Comparison of ENCODE assay signal across 15 mouse cellular contexts in genomic region chr10:62421127-62421526, GRCm38 (mm10). TPM values are rescaled to one million over a fixed set of nuclear protein-coding genes. Genes with fewer than 3 reads are reported as not detected.
DNase-seq lines count a peak whose midpoint lies in the region; ATAC-seq lines count a peak whose summit lies in the region.
"Had no signal": no experiment of that assay in that cellular context is flagged by ENCODE, and none has a peak within 500 bp of the region (broad histone marks: within the 10 kb centered on the region; RNA-seq: fewer than 3 reads in every experiment).

No protein-coding gene starts in this region.

- H3K4me1 ChIP-seq in heart, embryonic 16.5 days (ENCODE audit: control insufficient read depth, insufficient read depth, low read length) = peaks cover 11% of the 10 kb centered on the region; the same call in 1 of the 2 replicates
- H3K4me1 ChIP-seq in lung, embryonic 16.5 days (replicated peaks; ENCODE audit: control insufficient read depth, insufficient read depth, low read length) = peaks cover 5% of the 10 kb centered on the region; the same call in 1 of the 2 replicates
- H3K4me1 ChIP-seq in intestine, embryonic 16.5 days (ENCODE audit: control insufficient read depth, insufficient read depth, low read length) = peaks cover 25% of the 10 kb centered on the region
- 0 out of 2 replicates have a peak, but pooled peaks cover 8% of the 10 kb centered on the region for H3K4me1 ChIP-seq in stomach, embryonic 14.5 days (ENCODE audit: control insufficient read depth, insufficient read depth, low read length)
- H3K4me1 ChIP-seq: midbrain, embryonic 15.5 days; neural tube, embryonic 12.5 days had no signal

- H3K27me3 ChIP-seq in heart, embryonic 16.5 days (ENCODE audit: control insufficient read depth, insufficient read depth, low read length) = no peaks in the 10 kb centered on the region
- no peaks in the 10 kb centered on the region for H3K27me3 ChIP-seq in lung, embryonic 16.5 days (ENCODE audit: control insufficient read depth, insufficient read depth, low read depth, low read length)
- no peaks in the 10 kb centered on the region for H3K27me3 ChIP-seq in intestine, embryonic 16.5 days (replicated peaks; ENCODE audit: control insufficient read depth, insufficient read depth, low read length)
- no peaks in the 10 kb centered on the region for H3K27me3 ChIP-seq in stomach, embryonic 14.5 days (ENCODE audit: control insufficient read depth, insufficient read depth, low read length)
- H3K27me3 ChIP-seq: midbrain, embryonic 15.5 days; neural tube, embryonic 12.5 days had no signal

- H3K27ac ChIP-seq in heart, embryonic 16.5 days (ENCODE audit: low read length) = peak overlapping the region; percentile 59; the same call in 1 of the 2 replicates
- peak overlapping the region; percentile 44 for H3K27ac ChIP-seq in lung, embryonic 16.5 days (ENCODE audit: low read length)
- H3K27ac ChIP-seq in intestine, embryonic 16.5 days (ENCODE audit: low read length) = peak overlapping the region; percentile 72
- H3K27ac ChIP-seq in stomach, embryonic 14.5 days (ENCODE audit: low read length) = peak overlapping the region; percentile 1; the same call in 1 of the 2 replicates
- H3K27ac ChIP-seq: midbrain, embryonic 15.5 days; neural tube, embryonic 12.5 days had no signal

- no peak overlapping the region for H3K4me3 ChIP-seq in heart, embryonic 16.5 days (ENCODE audit: low read length)
- H3K4me3 ChIP-seq in lung, embryonic 16.5 days (ENCODE audit: low read length) = no peak overlapping the region
- peak overlapping the region; percentile 45 for H3K4me3 ChIP-seq in intestine, embryonic 16.5 days (ENCODE audit: low read length)
- no peak overlapping the region for H3K4me3 ChIP-seq in stomach, embryonic 14.5 days (ENCODE audit: low read depth, low read length)
- H3K4me3 ChIP-seq: midbrain, embryonic 15.5 days; neural tube, embryonic 12.5 days had no signal

- H3K4me2 ChIP-seq in heart, embryonic 16.5 days (ENCODE audit: low read depth, low read length) = no peak overlapping the region
- no peak overlapping the region for H3K4me2 ChIP-seq in lung, embryonic 16.5 days (ENCODE audit: low read depth, low read length)
- peak overlapping the region; percentile 44 for H3K4me2 ChIP-seq in intestine, embryonic 16.5 days (ENCODE audit: low read depth, low read length)
- no peak overlapping the region for H3K4me2 ChIP-seq in stomach, embryonic 14.5 days (replicated peaks; ENCODE audit: low read depth, low read length)
- H3K4me2 ChIP-seq: midbrain, embryonic 15.5 days; neural tube, embryonic 12.5 days had no signal

- H3K9ac ChIP-seq in heart, embryonic 16.5 days (ENCODE audit: low read length) = peak overlapping the region; percentile 23; the same call in 1 of the 2 replicates
- peak overlapping the region; percentile 12; the same call in 1 of the 2 replicates for H3K9ac ChIP-seq in lung, embryonic 16.5 days (ENCODE audit: low read length)
- peak overlapping the region; percentile 59 for H3K9ac ChIP-seq in intestine, embryonic 16.5 days (ENCODE audit: low read depth, low read length)
- no peak overlapping the region for H3K9ac ChIP-seq in stomach, embryonic 14.5 days (replicated peaks; ENCODE audit: low read depth, low read length)
- H3K9ac ChIP-seq: midbrain, embryonic 15.5 days; neural tube, embryonic 12.5 days had no signal

- no peaks in the 10 kb centered on the region for H3K36me3 ChIP-seq in heart, embryonic 16.5 days (ENCODE audit: control insufficient read depth, insufficient read depth)
- no peaks in the 10 kb centered on the region for H3K36me3 ChIP-seq in lung, embryonic 16.5 days (ENCODE audit: control insufficient read depth, insufficient read depth, low read length)
- H3K36me3 ChIP-seq in intestine, embryonic 16.5 days (ENCODE audit: control insufficient read depth, insufficient read depth, low read length) = no peaks in the 10 kb centered on the region
- H3K36me3 ChIP-seq in stomach, embryonic 14.5 days (ENCODE audit: control insufficient read depth, insufficient read depth, low read length) = no peaks in the 10 kb centered on the region
- H3K36me3 ChIP-seq: midbrain, embryonic 15.5 days; neural tube, embryonic 12.5 days had no signal

- 54% methylated on average over 3 of the region's 3 CpGs for WGBS in heart, embryonic 16.5 days
- WGBS in lung, embryonic 16.5 days = 70% methylated on average over 3 of the region's 3 CpGs
- 76% methylated on average over 3 of the region's 3 CpGs for WGBS in intestine, embryonic 16.5 days
- 63% methylated on average over 3 of the region's 3 CpGs for WGBS in stomach, embryonic 14.5 days

- no peaks in the 10 kb centered on the region for H3K9me3 ChIP-seq in heart, embryonic 16.5 days (replicated peaks; ENCODE audit: control insufficient read depth, low read length)
- no peaks in the 10 kb centered on the region for H3K9me3 ChIP-seq in lung, embryonic 16.5 days (ENCODE audit: control insufficient read depth, low read length)
- no peaks in the 10 kb centered on the region for H3K9me3 ChIP-seq in intestine, embryonic 16.5 days (ENCODE audit: control insufficient read depth, low read length)
- H3K9me3 ChIP-seq in stomach, embryonic 14.5 days (ENCODE audit: control insufficient read depth, low read depth, low read length) = no peaks in the 10 kb centered on the region
- H3K9me3 ChIP-seq: midbrain, embryonic 15.5 days; neural tube, embryonic 12.5 days had no signal

- ATAC-seq in heart, embryonic 16.5 days (replicated peaks; ENCODE audit: extremely low read depth, insufficient read depth, low FRiP score) = no peak; the same call in 1 of the 2 replicates
- no peak for ATAC-seq in lung, embryonic 16.5 days (ENCODE audit: low read depth)
- ATAC-seq in intestine, embryonic 16.5 days = no peak
- ATAC-seq in stomach, embryonic 14.5 days (ENCODE audit: insufficient number of reproducible peaks, insufficient read depth, low FRiP score, low read depth) = no peak
- ATAC-seq: midbrain, embryonic 15.5 days had no signal

- DNase-seq in heart, adult 11 months = no peak
- DNase-seq in lung, adult 18-20 months = no peak
- DNase-seq in frontal cortex, postnatal 10 days (ENCODE audit: low spot score in 2 of 2) = no peak
- no peak for DNase-seq in thymus, postnatal 14 days
- DNase-seq: adrenal gland, adult 8-10 months; cerebellum, adult 8-10 months; kidney, adult 11 months; kidney, postnatal 14 days had no signal

RNA-seq across cellular contexts. Expression of gene Hkdc1, which starts 1.2 kb away (rescaled TPM):
- polyA plus RNA-seq in heart, embryonic 16.5 days (2015; fragmentation: Nextera tagmentation; extraction: Ambion mirVana) = 0.33 and 0.35 TPM in 2 replicates
- 4.3 and 4.4 TPM in 2 replicates for polyA plus RNA-seq in lung, embryonic 16.5 days (2015; fragmentation: Nextera tagmentation; extraction: Ambion mirVana)
- 45.8 and 56.1 TPM in 2 replicates for polyA plus RNA-seq in intestine, embryonic 16.5 days (2015; fragmentation: Nextera tagmentation; extraction: Ambion mirVana)
- polyA plus RNA-seq in stomach, embryonic 14.5 days (2014; fragmentation: Nextera tagmentation; extraction: Ambion mirVana) = 2.0 and 2.2 TPM in 2 replicates
- polyA plus RNA-seq: forebrain, embryonic 11.5 days had no signal

RNA-seq across cellular contexts. Expression of gene 4930507D05Rik, which starts 28.2 kb away (rescaled TPM):
- polyA plus RNA-seq in heart, embryonic 16.5 days (2015; fragmentation: Nextera tagmentation; extraction: Ambion mirVana) = 0.35 and 0.66 TPM in 2 replicates
- polyA plus RNA-seq in lung, embryonic 16.5 days (2015; fragmentation: Nextera tagmentation; extraction: Ambion mirVana) = 0.50 and 0.55 TPM in 2 replicates
- 0.17 and 0.45 TPM in 2 replicates for polyA plus RNA-seq in intestine, embryonic 16.5 days (2015; fragmentation: Nextera tagmentation; extraction: Ambion mirVana)
- 0.71 and 0.90 TPM in 2 replicates for polyA plus RNA-seq in stomach, embryonic 14.5 days (2014; fragmentation: Nextera tagmentation; extraction: Ambion mirVana)

RNA-seq across cellular contexts. Expression of gene Supv3l1, which starts 28.4 kb away (rescaled TPM):
- polyA plus RNA-seq in heart, embryonic 16.5 days (2015; fragmentation: Nextera tagmentation; extraction: Ambion mirVana) = 29.2 and 29.9 TPM in 2 replicates
- 22.2 and 24.2 TPM in 2 replicates for polyA plus RNA-seq in lung, embryonic 16.5 days (2015; fragmentation: Nextera tagmentation; extraction: Ambion mirVana)
- 29.3 and 33.2 TPM in 2 replicates for polyA plus RNA-seq in intestine, embryonic 16.5 days (2015; fragmentation: Nextera tagmentation; extraction: Ambion mirVana)
- polyA plus RNA-seq in stomach, embryonic 14.5 days (2014; fragmentation: Nextera tagmentation; extraction: Ambion mirVana) = 25.5 and 25.8 TPM in 2 replicates

RNA-seq across cellular contexts. Expression of gene Hk1, which starts 41.4 kb away (rescaled TPM):
- 232 and 240 TPM in 2 replicates for polyA plus RNA-seq in heart, embryonic 16.5 days (2015; fragmentation: Nextera tagmentation; extraction: Ambion mirVana)
- 39.3 and 46.0 TPM in 2 replicates for polyA plus RNA-seq in lung, embryonic 16.5 days (2015; fragmentation: Nextera tagmentation; extraction: Ambion mirVana)
- 25.5 and 27.6 TPM in 2 replicates for polyA plus RNA-seq in intestine, embryonic 16.5 days (2015; fragmentation: Nextera tagmentation; extraction: Ambion mirVana)
- polyA plus RNA-seq in stomach, embryonic 14.5 days (2014; fragmentation: Nextera tagmentation; extraction: Ambion mirVana) = 19.4 and 23.6 TPM in 2 replicates

Comparison
In these comparisons a context has a peak if more than half of its experiments do, and no peak if none do; other contexts are left out.
1. H3K27ac ChIP-seq: peak in every context shown above with its lines; median percentile 72 in intestine, embryonic 16.5 days; 59 in heart, embryonic 16.5 days; 44 in lung, embryonic 16.5 days; 1 in stomach, embryonic 14.5 days.